Mouse (Mus musculus) hindbrain, embryonic 14.5 days (tissue): ENCODE measurements at regions not wholly inside any gene's neighbourhood (a gene's known extent, or its start where the extent isn't known, plus 50 kb on each side); places are given as distances from the start of the nearest gene placed in this dataset.
"Not testable (repeated sequence)": the region's sequence is repeated elsewhere in the genome, so short reads cannot be mapped to it uniquely, and the experiment has no call there.

Experiments
- ATAC-seq: fragments of 200-750 bp; cut with Nextera tagmentation; 2 replicates; pipeline ENCODE4 v1.8.0; 2017; ENCODE audit warnings: moderate number of reproducible peaks, mild to moderate bottlenecking, moderate TSS enrichment, moderate library complexity; ENCODE audit not compliant: low FRiP score
- DNase-seq: peaks from one replicate; pipeline ENCODE4 v3.0.0-alpha.2; 2015; ENCODE audit warnings: low spot score
- H3K27ac ChIP-seq: fragments of 300-500 bp; sonication (generic); 2 replicates; pipeline ENCODE4 v1.5.1; 2014; ENCODE audit warnings: mild to moderate bottlenecking, moderate library complexity
- H3K27me3 ChIP-seq: fragments of 300-500 bp; sonication (generic); 2 replicates; pipeline ENCODE4 v1.6.1; 2014; ENCODE audit warnings: mild to moderate bottlenecking, low read length, mixed read lengths; ENCODE audit not compliant: control insufficient read depth, insufficient read depth
- H3K36me3 ChIP-seq: fragments of 300-500 bp; sonication (generic); replicated peaks from 2 replicates; pipeline ENCODE4 v1.6.1; 2014; ENCODE audit not compliant: control insufficient read depth, insufficient read depth
- H3K4me1 ChIP-seq: fragments of 300-500 bp; sonication (generic); replicated peaks from 2 replicates; pipeline ENCODE4 v1.6.1; 2014; ENCODE audit warnings: antibody characterized with exemption, low read length, mixed read lengths; ENCODE audit not compliant: control insufficient read depth, insufficient read depth
- H3K4me2 ChIP-seq: fragments of 300-500 bp; sonication (generic); replicated peaks from 2 replicates; pipeline ENCODE4 v1.6.1; 2014; ENCODE audit warnings: mild to moderate bottlenecking, moderate library complexity
- H3K4me3 ChIP-seq: fragments of 300-500 bp; sonication (generic); replicated peaks from 2 replicates; pipeline ENCODE4 v1.5.1; 2014; ENCODE audit warnings: mild to moderate bottlenecking, low read length
- H3K9ac ChIP-seq: fragments of 300-500 bp; sonication (generic); 2 replicates; pipeline ENCODE4 v1.6.1; 2014
- H3K9me3 ChIP-seq: fragments of 300-500 bp; sonication (generic); 2 replicates; pipeline ENCODE4 v1.6.1; 2016; ENCODE audit warnings: low read length; ENCODE audit not compliant: control insufficient read depth
- WGBS: fragments of 180-500 bp; shearing (Covaris S2); extraction: QIAGEN DNeasy Blood & Tissue Kit; methylation state at CpG from one replicate; pipeline ENCODE4 v1.1.7; 2014; 5-methylcytosine and 5-hydroxymethylcytosine counted together

- Histone ChIP-seq H3K4me1 (no peaks in the 10 kb centered on the region), H3K9me3 (no peaks in the 10 kb centered on the region), H3K4me2 (no peak overlapping the region), H3K27me3 (no peaks in the 10 kb centered on the region), H3K27ac (no peak overlapping the region), H3K9ac (no peak overlapping the region), H3K4me3 (no peak overlapping the region), H3K36me3 (no peaks in the 10 kb centered on the region)
- DNase-seq, result no peak
- no peak for ATAC-seq
- WGBS, result 36% methylated on average over 1 of the region's 1 CpGs
These were observed 620.6 kb upstream of the Pom121l12 start for GRCm38 (mm10) chr11:13978524-13978923.

- Histone ChIP-seq H3K4me3 (no peak overlapping the region), H3K9me3 (no peaks in the 10 kb centered on the region), H3K36me3 (no peaks in the 10 kb centered on the region), H3K4me2 (no peak overlapping the region), H3K4me1 (no peaks in the 10 kb centered on the region), H3K27ac (no peak overlapping the region), H3K27me3 (no peaks in the 10 kb centered on the region), H3K9ac (no peak overlapping the region)
- ATAC-seq (no peak), DNase-seq (no peak)
- WGBS, result 77% methylated on average over 3 of the region's 3 CpGs
These were observed 582.4 kb upstream of the Pom121l12 start for GRCm38 (mm10) chr11:14016637-14017036.

DNA sequence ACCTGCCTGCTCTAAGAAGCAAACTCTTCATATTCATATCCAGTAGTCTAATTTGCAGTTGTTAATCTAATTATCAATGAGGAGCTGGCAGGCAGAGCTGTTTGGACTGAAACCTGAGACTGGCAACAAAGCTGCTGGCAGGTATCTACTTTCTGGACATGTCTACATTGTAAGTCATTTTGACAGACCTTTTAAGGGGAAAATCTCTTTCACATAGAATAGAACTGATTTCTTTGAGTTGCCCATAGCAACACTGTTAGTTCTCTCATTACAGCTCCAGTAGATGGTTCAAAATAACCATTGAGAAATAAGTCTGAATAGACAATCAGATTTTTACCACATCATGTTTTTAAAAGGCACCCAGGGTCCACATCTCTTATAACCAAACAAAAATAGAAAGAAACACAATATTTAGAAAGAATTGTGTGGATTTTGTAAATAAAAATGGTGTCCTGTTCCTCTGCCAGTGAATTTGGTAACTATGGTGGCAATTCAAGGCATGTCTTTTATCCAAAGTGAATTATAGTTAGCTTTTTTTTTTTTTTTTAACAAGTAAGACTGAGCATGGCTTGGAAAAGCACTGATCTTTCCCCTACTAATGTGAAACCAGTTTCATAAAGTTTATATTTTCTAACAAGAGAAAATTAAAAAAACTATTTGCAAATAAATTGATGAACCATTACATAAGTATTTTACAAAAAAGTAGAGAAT, 567.5 kb upstream of the Pom121l12 start:
- no peaks in the 10 kb centered on the region for H3K9me3 ChIP-seq
- no peaks in the 10 kb centered on the region for H3K4me1 ChIP-seq
- H3K27me3 ChIP-seq, result no peaks in the 10 kb centered on the region
- H3K27ac ChIP-seq, result no peak overlapping the region; the same call in 1 of the 2 replicates
- peak; percentile 77; the same call in 1 of the 2 replicates for ATAC-seq
- no peak overlapping the region for H3K4me2 ChIP-seq
- no peak overlapping the region for H3K9ac ChIP-seq
- H3K4me3 ChIP-seq, result no peak overlapping the region
- no peaks in the 10 kb centered on the region for H3K36me3 ChIP-seq
- DNase-seq, result no peak

DNA sequence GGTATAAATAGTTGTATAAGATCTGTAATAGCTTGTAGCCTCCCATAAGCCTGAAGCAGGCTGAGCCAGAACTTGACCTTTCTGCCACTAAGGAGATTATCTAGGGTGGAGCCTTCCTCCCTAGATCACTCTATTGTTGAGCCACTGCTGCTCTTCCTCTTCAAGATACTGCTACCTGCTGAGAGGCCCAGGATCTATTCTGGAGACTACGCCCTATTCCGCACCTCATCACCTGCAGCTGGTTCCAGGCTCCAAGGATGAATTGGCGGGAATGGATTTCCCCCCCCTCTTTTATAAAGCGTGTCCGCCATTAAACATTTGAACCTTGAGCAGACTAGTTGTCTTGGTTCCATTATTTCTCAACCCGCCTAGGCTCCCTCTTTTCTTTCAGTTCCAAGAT, 566.6 kb upstream of the Pom121l12 start:
- not testable (repeated sequence) for H3K4me1 ChIP-seq, ATAC-seq
- WGBS, result 88% methylated on average over 6 of the region's 6 CpGs

GRCm38 (mm10) chr11:14059118-14059517, 540.0 kb upstream of the Pom121l12 start:
- Histone ChIP-seq H3K4me2 (no peak overlapping the region), H3K4me1 (no peaks in the 10 kb centered on the region), H3K9ac (no peak overlapping the region), H3K9me3 (no peaks in the 10 kb centered on the region), H3K36me3 (no peaks in the 10 kb centered on the region), H3K4me3 (no peak overlapping the region), H3K27me3 (no peaks in the 10 kb centered on the region), H3K27ac (no peak overlapping the region)
- no peak for ATAC-seq
- WGBS, result 68% methylated on average over 3 of the region's 3 CpGs
- DNase-seq, result no peak

More for the DNA sequence above, 566.6 kb upstream of the Pom121l12 start:
- not testable (repeated sequence) for H3K9ac ChIP-seq, H3K27ac ChIP-seq, H3K4me2 ChIP-seq, H3K36me3 ChIP-seq, H3K27me3 ChIP-seq, H3K4me3 ChIP-seq, DNase-seq, H3K9me3 ChIP-seq

- Histone ChIP-seq H3K4me3 (no peak overlapping the region), H3K27me3 (no peaks in the 10 kb centered on the region), H3K27ac (no peak overlapping the region), H3K36me3 (no peaks in the 10 kb centered on the region), H3K4me2 (no peak overlapping the region), H3K9ac (no peak overlapping the region), H3K9me3 (no peaks in the 10 kb centered on the region), H3K4me1 (no peaks in the 10 kb centered on the region)
- no peak for DNase-seq
- ATAC-seq, result no peak
These were observed 527.0 kb upstream of the Pom121l12 start for GRCm38 (mm10) chr11:14072104-14072503.

GRCm38 (mm10) chr11:14072570-14072969, 526.5 kb upstream of the Pom121l12 start:
- no peak for ATAC-seq

More at GRCm38 (mm10) chr11:14072570-14072969, 526.5 kb upstream of the Pom121l12 start:
- Histone ChIP-seq H3K4me1 (no peaks in the 10 kb centered on the region), H3K9me3 (no peaks in the 10 kb centered on the region), H3K4me3 (no peak overlapping the region), H3K9ac (no peak overlapping the region), H3K27ac (no peak overlapping the region), H3K27me3 (no peaks in the 10 kb centered on the region), H3K4me2 (no peak overlapping the region), H3K36me3 (no peaks in the 10 kb centered on the region)
- DNase-seq, result no peak
- 85% methylated on average over 5 of the region's 5 CpGs for WGBS
